Mouse (Mus musculus): ENCODE measurements around the gene Pml.
"Not testable (repeated sequence)": the region's sequence is repeated elsewhere in the genome, so short reads cannot be mapped to it uniquely, and the experiment has no call there.

Gene Pml

DNA sequence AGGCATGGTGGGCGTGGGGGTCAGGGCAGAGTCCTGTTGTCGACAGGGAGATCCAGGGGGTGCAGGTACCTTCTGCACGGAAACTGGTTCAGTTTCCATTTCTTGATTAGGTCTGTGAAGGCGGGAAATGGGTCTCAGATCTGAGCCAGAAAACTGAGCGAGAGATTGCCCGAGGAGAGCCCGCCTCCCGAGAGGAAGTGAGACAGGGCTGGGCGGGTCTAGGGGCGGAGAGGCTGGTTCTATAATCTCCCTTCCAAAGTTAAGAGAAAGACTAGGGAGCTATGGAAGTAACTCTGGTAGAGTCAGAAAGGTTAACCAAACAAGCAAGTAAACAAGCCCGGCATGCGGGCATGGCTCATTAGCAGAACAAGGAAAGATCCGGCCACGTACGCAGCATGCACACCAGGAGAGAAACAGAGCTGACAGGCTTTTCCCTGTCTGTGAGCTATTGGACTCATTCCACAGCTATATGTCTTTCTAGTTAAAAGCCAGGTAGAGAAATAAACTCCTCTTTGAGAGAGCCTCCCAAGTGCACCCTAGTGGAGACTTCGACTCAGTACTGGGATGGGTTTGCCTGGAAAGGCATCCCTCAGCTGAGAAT lies at the start of gene Pml:
Gene Pml, minus strand, starts transcription at position 195 of the 601 bp plus-strand sequence.
- peak; percentile 90 for DNase-seq

DNA sequence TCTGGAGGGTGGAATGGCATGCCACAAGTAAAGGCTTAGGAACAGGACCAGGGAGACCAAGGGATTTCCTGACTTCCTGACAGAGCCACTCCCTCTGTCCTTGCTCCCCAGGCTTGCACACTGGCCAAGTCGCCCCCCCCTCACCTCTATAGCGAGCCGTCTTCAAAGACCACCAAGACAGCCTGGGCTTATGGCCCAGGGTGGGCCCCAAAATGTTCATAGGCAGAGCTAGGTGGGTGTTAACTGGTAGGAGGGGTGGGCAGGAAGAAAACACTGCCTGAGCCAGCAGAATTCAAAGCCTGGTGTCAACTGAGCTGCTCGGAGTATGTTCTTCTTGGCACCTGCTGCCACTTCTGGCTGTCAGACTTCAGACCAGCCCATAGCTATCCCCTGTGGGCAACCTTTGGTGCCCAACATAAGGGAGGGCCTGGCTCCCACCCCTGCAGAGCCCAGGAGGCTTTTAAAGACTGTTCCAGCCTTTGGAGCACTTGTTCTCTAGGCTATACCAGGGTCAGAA lies 48.4 kb upstream of the Pml start:
- DNase-seq = no peak

DNA sequence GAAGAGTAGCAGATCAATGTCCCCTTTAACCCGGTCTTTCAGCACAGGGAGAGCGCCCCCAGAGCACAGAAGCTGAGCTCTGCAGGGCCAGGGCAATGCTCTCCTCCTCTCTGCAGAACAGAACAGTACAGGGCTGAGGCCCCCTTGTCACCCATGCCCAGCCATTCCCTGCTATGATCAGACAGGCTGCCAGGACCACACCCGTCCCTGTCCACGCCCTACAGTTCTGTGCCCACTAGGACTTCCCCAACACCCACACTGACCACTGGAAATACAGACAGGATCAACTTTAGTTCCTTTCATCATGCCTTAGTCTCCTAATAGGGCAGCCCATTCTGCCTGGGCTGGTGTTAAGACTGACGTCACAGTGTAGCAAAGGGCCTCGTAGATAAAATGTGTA lies 47.5 kb upstream of the Pml start:
- no peak for DNase-seq

DNA sequence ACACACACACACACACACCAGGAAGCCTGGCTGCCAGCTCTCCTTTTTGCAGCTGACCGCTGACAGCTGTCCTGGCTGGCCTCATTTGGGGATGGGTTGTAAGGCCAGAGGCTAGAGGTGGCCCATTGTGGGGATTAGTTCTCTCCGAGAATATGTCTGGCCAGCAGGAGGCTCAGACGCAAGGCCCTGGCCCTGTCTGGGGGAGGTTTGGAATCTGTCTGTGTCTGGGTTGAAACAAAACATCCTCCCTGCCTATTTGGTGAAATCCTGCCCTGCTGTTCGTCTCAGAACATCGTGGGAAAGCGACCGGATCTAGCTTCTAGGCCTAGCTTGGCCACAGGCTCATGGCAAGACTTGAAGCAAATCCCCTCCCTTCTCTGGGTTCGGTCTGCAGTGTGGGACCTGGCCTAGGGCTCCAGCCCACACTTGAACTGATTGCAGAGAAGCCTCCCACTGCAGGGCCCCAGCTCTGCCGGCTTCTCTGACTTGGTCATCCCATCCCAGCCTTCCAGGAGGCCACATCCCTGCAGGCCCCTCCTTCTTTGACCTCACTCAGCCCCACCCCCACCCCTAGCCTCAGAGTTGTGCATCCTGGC lies 46.3 kb upstream of the Pml start:
- peak; percentile 23 for DNase-seq

DNA sequence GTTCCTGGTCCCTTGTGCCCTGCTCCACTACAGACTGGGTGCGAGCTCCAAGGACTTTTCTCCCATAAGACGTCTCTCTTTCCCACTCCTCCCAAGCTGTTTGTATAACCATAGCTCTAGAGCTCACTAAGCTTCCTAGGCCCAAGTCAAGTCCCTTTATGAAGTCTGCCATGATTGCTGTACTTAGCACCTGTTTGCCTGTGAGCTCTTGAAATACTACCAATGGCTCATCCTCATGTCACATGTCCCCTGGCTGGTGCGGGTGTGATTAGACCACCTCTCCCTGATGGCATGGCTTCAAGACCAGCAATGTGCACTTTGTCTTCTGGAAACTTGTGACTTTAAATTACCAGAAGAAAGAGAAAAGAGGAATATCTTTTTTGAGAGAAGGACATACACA lies 45.8 kb upstream of the Pml start:
- no peak for DNase-seq

DNA sequence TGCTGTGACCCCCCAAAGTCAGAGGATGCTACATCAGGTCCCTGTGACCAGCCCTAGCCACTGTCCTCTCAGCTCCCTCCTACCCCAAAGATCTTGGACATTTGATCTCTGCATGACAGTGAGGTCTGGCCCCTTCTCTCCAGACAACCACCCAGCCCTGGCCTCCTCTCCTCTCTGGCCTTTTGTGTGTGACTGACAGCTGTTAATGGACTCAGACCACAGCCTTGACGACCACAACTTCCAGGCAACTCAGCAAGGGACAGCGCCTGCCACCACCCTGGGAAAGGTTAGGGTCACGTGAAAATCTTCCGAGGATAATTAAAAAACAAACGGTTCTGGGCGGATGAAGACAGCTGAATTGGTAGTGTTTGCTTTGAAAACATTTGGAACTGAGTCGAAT lies 44.9 kb upstream of the Pml start:
- no peak for DNase-seq

DNA sequence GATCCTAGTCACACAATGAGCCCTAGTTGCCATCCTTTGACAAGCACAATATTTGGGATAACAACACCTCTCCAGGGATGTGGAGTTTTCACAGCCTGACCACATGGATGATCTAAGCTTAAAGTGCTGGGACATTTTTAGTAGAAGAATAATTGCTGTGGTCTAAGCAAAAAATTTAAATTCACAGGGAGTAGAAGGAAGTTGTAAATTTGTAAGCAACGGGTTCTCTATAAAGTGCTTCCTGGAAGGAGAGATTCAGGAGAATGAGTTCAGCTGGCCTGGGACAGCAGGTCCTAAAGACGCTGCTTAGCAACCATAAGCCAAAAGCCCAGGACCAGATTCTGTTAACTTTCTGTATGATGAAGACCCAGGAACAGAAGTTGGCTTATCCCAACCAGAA lies 40.3 kb upstream of the Pml start:
- DNase-seq = no peak

DNA sequence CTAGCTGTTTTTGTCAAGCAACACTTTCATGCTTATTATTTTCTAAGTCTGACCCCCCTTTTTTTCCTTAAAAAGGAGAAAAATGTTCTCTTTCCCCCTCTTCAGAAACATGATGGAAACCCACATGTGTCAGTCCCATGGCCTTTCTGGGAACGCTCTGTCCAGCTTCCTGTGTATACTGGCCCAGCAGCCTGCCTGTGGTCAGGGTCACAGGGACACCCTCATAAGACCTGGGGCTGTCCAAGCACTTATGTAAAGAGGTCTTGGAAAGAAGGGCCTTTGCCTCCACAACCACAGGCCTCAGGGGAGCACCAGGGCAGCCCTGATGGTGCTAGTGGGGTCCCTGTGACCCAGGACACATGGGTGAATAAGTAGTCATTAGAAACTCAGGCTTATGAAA lies 39.5 kb upstream of the Pml start:
- DNase-seq = no peak

DNA sequence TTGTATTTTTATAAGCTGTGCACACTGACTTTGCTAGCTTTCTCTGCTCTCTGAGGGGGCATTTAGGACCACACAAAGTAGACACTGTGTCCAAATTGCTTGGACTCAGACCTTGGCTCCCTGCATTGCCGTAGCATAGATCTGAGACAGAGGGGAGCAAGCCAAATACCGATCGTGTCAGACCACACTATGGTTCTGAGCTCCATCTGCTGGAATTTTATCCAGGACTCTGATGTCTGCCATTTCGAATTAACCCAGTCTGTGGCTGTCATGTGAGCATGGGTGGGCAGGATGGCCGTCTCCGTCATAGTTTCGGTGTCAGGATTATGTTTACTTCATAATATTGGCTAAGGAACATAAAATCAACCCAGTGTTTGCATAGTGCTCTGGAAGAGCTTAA lies 33.8 kb upstream of the Pml start:
- DNase-seq = no peak

DNA sequence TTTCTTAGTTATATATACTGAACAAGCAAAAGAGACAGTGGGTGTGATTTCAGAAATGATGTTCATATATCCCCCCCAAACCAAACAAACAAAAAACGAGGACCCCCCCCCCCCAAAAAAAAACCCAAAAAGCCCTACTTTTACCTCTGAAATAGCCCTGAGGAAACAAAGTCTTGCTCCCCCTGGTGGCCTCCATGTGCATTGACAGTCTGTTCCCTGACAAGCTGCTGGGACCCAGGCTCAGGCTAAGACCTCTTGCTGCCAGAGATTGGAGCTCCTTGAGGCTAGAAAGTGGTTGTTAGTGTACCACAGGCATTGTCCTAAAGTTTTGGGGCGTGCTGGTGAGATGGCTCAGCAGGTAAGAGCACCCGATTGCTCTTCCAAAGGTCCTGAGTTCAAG lies 32.0 kb upstream of the Pml start:
- peak; percentile 57 for DNase-seq

DNA sequence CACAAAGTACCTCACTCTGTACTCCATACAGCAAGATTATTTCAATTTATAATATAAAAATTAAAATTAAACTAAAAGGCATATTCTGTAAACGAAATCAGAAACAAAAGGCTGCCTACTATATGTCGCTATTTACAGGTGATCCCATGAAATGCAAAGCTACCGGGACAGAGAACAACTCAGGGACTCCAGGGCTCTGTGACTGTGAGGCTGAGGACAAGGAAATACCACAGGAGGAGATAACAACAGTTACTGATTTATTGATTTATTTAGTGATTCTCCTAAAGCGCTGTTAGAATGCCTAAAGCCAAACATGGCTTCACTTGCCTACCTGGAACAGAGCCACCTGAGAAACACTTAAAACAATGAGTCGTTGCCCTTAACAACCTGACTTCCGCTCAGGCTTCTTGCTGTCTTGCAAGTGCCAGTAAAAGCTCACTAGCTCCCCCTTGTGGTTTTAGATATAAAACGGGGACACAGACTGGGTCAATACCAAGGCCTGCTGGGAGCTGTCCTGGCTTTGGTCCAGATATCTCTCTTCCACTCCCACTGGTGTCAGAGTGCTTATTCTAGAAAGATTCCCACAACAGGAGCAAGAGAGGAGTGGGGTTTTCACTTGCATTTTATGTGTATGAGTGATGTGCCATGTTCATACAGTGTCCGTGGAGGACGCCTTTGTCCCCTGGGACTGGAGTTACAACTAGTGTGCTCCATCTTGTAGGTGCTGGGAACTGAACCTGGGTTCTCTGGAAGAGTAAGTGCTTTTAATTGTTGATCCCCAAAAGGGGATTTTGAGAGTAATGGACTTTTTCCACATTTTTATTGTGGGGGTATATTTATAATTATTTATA lies 30.9 kb upstream of the Pml start:
- DNase-seq = peak; percentile 69

DNA sequence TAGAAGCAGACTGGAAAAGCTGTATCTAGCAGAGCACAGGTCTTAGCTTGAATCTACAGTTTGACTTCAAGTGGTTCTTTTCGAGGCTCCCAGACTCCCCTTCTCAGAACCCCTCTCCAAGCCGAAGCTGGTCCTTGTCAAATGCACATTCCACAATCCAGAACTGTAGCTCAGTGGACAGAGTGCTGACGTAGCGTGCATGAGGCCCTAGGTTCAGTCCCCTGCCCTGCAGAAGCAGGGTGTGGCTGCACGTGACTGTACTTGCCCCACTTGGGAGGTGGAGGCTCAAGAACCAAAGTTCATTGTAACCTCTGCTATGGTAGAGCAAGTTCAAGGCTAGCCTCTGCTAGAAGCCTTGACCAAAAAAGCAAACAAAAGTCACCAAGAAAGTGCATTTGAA lies 30.2 kb upstream of the Pml start:
- DNase-seq = no peak

DNA sequence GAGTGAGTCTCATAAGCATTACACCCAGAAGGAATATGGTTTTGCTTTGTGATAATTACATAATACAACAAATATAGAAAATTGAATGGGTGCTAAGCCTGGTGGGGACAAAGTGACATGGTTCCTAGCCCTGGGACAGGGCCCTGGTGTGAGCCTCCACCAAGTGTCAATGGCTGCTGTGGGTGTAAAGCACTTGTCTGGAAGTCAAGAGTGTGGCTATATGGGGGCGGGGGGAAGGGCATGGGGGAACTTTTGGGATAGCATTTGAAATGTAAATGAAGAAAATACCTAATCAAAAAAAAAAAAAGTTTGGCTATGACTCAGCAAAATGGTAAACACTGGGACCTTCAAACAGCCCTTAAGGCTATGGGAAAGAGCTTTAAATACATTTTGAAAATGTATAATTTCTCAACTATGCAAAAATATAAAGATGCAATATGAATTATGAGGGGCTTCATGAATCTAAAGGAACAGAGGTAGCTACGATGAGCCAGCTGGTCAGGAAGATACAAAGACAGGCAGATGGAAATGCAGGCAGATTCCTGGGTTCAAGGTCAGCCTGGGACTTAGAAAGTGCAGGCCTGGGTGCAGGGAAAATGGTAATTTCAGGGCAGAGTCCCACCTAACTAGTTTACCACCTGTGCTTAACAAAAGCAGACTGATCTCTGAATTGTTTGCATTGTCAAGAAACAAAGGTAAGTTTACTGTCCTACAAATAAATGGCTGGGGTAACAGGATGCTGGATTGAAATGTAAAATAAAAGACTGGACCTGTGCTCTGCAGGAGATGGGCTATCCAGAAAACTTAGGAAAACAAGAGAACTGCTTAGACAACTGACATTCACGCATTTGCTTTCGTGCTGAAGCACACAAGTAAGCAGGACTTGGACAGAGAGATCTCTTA lies 29.5 kb upstream of the Pml start:
- no peak for DNase-seq

DNA sequence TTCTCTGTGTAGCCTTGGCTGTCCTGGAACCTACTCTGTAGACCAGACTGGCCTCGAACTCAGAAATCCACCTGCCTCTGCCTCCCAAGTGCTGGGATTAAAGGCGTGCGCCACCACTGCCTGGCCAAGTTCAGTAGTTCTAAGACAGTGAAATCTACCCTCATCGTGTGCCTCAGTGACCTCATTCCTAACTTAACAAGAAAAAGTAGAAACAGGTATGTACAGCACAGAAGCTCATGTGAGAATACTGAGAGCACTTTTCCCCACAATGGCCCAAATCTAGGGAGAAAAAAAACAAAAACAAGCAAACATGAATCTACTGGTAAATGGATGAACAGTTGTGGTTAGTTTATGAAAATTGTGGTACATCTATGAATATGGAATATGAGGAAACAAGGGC lies 28.7 kb upstream of the Pml start:
- no peak for DNase-seq

DNA sequence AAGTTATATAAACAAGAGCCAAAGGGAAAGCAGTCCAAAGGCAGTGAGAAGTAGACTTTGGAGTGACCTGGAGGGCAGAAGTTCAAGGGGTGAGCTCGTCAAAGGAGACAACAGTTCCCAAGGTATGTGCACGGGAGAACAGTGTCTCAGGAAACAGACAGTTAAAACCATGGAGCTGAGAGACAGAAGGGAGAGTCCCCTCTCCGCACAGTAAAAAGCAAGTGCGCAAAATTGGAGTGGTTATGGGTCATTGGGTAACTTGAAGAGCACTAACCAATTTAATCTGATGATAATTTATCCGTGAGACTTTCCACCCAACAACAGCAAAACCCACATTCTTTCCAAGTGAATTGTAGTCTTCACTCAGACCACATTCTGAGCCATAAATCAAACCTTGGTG lies 26.8 kb upstream of the Pml start:
- DNase-seq = no peak

DNA sequence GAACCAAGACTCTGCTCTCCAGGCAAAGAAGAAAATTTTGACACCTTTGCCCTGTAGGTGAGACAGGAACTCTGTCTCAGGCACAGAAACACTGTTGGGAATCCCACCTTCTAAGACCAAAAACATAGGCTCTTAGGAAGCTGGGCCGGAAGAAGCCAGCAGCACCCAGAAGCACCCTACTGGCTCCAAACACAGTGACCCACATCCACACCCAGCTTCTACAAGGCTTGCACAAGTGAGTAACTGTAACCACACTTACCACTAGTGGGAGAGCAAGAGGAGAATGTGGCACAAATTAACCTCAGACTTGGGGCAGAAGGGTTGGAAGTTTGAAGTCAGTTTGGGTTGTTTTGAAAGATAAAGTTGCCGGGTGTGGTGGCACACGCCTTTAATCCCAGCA lies 26.2 kb upstream of the Pml start:
- no peak for DNase-seq

DNA sequence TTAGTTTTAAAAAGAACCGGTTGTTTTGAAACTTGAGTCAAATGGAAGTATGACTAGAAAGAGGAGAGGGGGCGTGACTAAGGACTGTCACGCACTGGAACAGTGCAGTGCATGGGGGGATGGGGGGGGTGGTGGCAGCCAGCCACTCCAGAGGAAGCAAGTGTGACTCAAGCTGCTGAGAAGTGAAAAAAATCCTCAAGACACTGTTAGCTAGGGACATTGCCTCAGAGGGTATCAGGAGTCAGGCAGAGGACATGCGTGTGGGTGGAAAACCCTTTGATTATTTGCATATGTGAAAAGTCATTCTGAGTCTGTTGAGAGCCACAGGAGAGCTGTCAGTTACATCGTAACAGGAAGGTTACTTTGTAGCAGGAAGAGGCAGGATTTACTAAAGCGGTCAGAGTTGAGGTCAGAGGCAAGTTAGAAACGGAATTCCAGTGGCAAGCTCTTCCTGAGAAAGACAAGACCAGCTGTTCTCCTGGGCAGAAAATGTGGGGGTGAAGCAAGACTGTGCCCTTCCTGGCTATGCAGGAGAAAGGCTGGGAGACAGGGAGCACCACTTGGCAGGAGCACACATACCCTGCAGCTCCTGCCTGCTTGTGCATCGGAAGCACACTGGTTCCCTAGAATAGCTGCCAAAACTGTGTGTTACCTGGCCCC lies 25.7 kb upstream of the Pml start:
- DNase-seq = peak; percentile 63

DNA sequence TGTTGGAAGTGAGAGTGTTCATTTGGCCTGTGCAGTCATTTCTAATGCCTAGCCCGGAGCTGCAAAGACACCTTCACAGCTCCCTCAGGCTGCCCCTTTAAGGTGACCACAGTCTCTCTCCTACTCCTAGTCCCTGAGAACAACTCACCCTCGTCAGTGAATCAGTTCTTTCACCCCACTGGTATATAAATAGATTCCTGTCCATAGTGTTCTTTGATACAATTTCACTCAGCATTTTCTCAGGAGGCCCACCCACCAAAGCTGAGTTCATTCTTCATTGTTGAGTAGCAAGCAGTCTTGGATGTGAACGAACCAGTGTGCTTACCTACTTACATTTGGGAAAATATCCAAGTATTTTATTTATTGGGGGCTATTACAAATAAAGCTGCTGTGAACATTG lies 25.0 kb upstream of the Pml start:
- DNase-seq = no peak

DNA sequence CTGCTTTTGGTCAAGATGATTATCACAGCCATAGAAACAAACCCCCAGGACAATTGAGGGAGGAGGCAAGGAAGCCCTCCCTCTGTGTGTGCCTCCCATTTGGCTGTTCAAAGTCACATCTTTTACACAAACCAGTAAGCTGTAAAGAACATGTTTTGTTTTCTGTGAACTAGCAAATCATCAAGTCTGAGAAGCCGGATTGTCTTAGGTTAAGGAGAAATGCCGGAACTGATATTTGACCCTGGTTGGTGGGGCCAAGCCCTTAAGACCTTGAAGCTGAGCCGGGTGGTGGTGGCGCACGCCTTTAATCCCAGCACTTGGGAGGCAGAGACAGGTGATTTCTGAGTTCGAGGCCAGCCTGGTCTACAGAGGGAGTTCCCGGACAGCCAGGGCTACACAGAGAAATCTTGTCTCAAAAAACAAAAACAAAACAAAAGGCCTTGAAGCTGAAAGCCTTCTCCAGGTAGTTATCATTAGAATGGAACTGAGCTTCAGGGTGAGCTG lies 24.6 kb upstream of the Pml start:
- no peak for DNase-seq

DNA sequence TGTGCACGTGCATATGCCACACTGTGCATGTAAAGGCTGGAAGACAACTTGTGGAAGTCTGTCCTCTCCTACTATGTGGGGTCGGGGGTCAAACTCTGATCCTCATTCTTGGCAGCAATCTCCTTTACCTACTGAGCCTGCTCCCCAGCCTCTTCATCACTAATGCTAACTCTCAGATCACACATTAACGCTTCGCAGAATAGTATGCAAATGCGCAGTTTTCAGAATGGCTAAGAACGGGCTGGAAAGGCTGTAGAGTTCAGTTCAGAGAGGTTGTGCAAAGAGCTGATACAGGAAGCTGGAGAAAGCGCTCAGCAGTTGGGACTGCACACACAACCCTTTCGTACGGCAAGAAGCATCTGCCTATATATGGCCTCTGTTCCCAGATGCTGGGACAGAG lies 23.3 kb upstream of the Pml start:
- DNase-seq = no peak

DNA sequence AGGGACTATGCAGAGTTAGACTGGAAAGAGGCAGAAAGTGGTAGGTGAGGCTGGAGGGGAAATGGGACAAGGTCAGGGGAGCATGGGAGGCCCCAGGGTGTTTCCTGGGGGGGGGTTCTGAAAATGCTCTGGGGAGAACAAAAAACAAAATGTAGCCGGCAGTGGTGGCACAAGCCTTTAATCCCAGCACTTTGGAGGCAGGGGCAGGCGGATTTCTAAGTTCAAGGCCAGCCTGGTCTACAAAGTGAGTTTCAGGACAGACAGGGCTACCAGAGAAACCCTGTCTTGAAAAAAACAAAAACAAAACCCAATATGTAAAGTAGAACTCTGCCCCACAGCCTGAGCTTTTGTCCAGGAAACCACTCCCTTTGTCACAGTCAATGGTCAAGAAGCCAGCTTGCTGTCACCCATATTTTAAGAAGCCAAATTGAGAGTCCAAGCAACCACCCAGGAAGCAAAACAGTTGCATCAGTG lies 22.5 kb upstream of the Pml start:
- no peak for DNase-seq

DNA sequence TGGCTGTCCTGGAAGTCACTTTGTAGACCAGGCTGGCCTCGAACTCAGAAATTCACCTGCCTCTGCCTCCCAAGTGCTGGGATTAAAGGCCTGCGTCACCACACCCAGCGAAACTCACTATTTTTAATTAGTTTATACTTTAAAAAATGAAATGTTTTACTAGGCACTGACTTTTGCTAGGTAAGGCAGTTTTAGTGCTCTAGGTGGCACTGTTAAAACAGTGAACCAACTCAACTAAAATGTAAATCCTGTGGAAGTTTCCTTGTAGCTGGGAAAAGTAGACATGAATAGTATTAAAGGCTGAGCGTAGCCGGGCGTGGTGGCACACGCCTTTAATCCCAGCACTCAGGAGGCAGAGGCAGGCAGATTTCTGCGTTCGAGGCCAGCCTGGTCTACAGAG lies 22.0 kb upstream of the Pml start:
- not testable (repeated sequence) for DNase-seq
